Mouse (Mus musculus): Measurements from ENCODE around the gene Poc1a.

DNA sequence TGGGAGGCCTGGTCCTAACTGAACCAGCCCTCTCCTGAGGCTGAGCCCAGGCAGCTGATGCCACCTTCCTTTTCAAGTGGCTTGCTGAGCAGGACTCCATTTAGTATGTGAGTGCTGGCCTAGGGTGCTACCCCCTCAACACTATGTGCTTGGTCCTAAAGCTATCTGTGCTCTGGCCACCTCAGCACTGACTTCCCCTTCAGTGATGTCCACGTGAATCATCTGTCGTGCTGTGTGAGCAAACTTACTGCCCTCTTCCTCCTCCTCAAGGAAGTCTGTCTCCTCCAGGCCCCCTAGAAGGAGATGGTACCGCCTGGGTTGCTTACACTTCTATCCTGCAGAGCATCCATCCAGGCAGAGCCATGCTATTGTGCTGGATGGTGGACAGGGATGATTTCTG lies 51.9 kb downstream of the Poc1a start:
- TF ChIP-seq CTCF (conservative IDR thresholded peaks at IDR 0.05; ENCODE audit: insufficient read depth, insufficient read length, low read depth, low read length) (no peak), POLR2A (IDR thresholded peaks at IDR 0.05; ENCODE audit: low read depth, low read length) (no peak)
